Mouse (Mus musculus) intestine, embryonic 16.5 days (tissue): ENCODE data around the gene Selenof. TPM values are rescaled to one million over a fixed set of nuclear protein-coding genes. Genes with fewer than 3 reads are reported as not detected.
A peak's percentile ranks its signal among the peaks of the same experiment; 100 is the strongest.

ENCODE experiments used
- ATAC-seq: fragments of 200-750 bp; cut with Nextera tagmentation; 2 replicates; pipeline ENCODE4 v1.8.0; 2017; ENCODE audit warnings: moderate TSS enrichment, moderate library complexity
- H3K27ac ChIP-seq: fragments of 300-500 bp; sonication (generic); 2 replicates; pipeline ENCODE4 v1.5.1; 2014; ENCODE audit warnings: mild to moderate bottlenecking, low read length
- H3K27me3 ChIP-seq: fragments of 300-500 bp; sonication (generic); replicated peaks from 2 replicates; pipeline ENCODE4 v1.6.1; 2014; ENCODE audit warnings: low read length, control low read depth, mixed read lengths; ENCODE audit not compliant: control insufficient read depth, insufficient read depth
- H3K36me3 ChIP-seq: fragments of 300-500 bp; sonication (generic); 2 replicates; pipeline ENCODE4 v1.6.1; 2014; ENCODE audit warnings: low read length, control low read depth; ENCODE audit not compliant: control insufficient read depth, insufficient read depth
- H3K4me1 ChIP-seq: fragments of 300-500 bp; sonication (generic); 2 replicates; pipeline ENCODE4 v1.6.1; 2014; ENCODE audit warnings: low read length, control low read depth, mixed read lengths; ENCODE audit not compliant: control insufficient read depth, insufficient read depth
- H3K4me2 ChIP-seq: fragments of 300-500 bp; sonication (generic); 2 replicates; pipeline ENCODE4 v1.6.1; 2014; ENCODE audit warnings: low read depth, low read length, control low read depth
- H3K4me3 ChIP-seq: fragments of 300-500 bp; sonication (generic); 2 replicates; pipeline ENCODE4 v1.5.1; 2014; ENCODE audit warnings: mild to moderate bottlenecking, low read length
- H3K9ac ChIP-seq: fragments of 300-500 bp; sonication (generic); 2 replicates; pipeline ENCODE4 v1.6.1; 2014; ENCODE audit warnings: low read depth, low read length
- H3K9me3 ChIP-seq: fragments of 300-500 bp; sonication (generic); 2 replicates; pipeline ENCODE4 v1.6.1; 2016; ENCODE audit warnings: low read length, control low read depth; ENCODE audit not compliant: control insufficient read depth
- WGBS: fragments of 180-500 bp; shearing (Covaris S2); extraction: QIAGEN DNeasy Blood & Tissue Kit; methylation state at CpG from one replicate; pipeline ENCODE4 v1.1.7; 2014; 5-methylcytosine and 5-hydroxymethylcytosine counted together
- polyA plus RNA-seq: library from polyadenylated mRNA; unstranded; fragments of >200 nt; fragmentation: Nextera tagmentation; extraction: Ambion mirVana; gene quantifications from 2 replicates; pipeline ENCODE4 v1.2.1, GENCODE M21; 2015

The Selenof gene
- polyA plus RNA-seq, 1 experiment from 2014 or later = 626 TPM

GRCm38 (mm10) chr3:144617633-144618180 is 47.6 kb downstream of the Selenof start:
- Histone ChIP-seq H3K4me2 (0 out of 2 replicates have a peak overlapping the region, but pooled peaks have one; percentile 7), H3K27ac (peak overlapping the region; percentile 50), H3K4me1 (peaks cover 12% of the 10 kb centered on the region), H3K27me3 (no peaks in the 10 kb centered on the region), H3K9me3 (no peaks in the 10 kb centered on the region; the same call in 1 of the 2 replicates), H3K4me3 (no peak overlapping the region), H3K9ac (no peak overlapping the region), H3K36me3 (no peaks in the 10 kb centered on the region)
- 73% methylated on average over 10 of the region's 10 CpGs for WGBS
- ATAC-seq = 0 out of 2 replicates have a peak, but pooled peaks have one; percentile 21

- no peak overlapping the region for H3K27ac ChIP-seq
- ATAC-seq = peak; percentile 38; the same call in 1 of the 2 replicates
- no peak overlapping the region for H3K4me2 ChIP-seq
- no peaks in the 10 kb centered on the region for H3K36me3 ChIP-seq
- no peaks in the 10 kb centered on the region; the same call in 1 of the 2 replicates for H3K9me3 ChIP-seq
- WGBS = 60% methylated on average over 13 of the region's 13 CpGs
- no peak overlapping the region for H3K4me3 ChIP-seq
- H3K4me1 ChIP-seq = no peaks in the 10 kb centered on the region
- H3K27me3 ChIP-seq = no peaks in the 10 kb centered on the region
- H3K9ac ChIP-seq = no peak overlapping the region
Observed at GRCm38 (mm10) chr3:144622930-144623612, 53.0 kb downstream of the Selenof start.

- Histone ChIP-seq H3K9me3 (no peaks in the 10 kb centered on the region), H3K36me3 (no peaks in the 10 kb centered on the region), H3K4me2 (no peak overlapping the region), H3K4me1 (no peaks in the 10 kb centered on the region), H3K9ac (no peak overlapping the region), H3K27me3 (no peaks in the 10 kb centered on the region), H3K4me3 (no peak overlapping the region), H3K27ac (no peak overlapping the region)
- ATAC-seq = no peak
- 79% methylated on average over 5 of the region's 5 CpGs for WGBS
Observed at GRCm38 (mm10) chr3:144625691-144626090, 55.6 kb downstream of the Selenof start.

GRCm38 (mm10) chr3:144628005-144628914 is 58.2 kb downstream of the Selenof start:
- H3K9ac ChIP-seq = no peak overlapping the region
- H3K36me3 ChIP-seq = no peaks in the 10 kb centered on the region
- no peaks in the 10 kb centered on the region for H3K4me1 ChIP-seq
- peak; percentile 76 for ATAC-seq
- no peaks in the 10 kb centered on the region for H3K9me3 ChIP-seq
- H3K4me3 ChIP-seq = no peak overlapping the region
- H3K4me2 ChIP-seq = no peak overlapping the region
- H3K27ac ChIP-seq = no peak overlapping the region
- WGBS = 57% methylated on average over 11 of the region's 11 CpGs
- no peaks in the 10 kb centered on the region for H3K27me3 ChIP-seq

GRCm38 (mm10) chr3:144628915-144629230 is 58.8 kb downstream of the Selenof start:
- Histone ChIP-seq H3K9me3 (no peaks in the 10 kb centered on the region), H3K36me3 (no peaks in the 10 kb centered on the region), H3K27ac (no peak overlapping the region), H3K27me3 (no peaks in the 10 kb centered on the region), H3K9ac (no peak overlapping the region), H3K4me2 (no peak overlapping the region), H3K4me3 (no peak overlapping the region), H3K4me1 (no peaks in the 10 kb centered on the region)
- 91% methylated on average over 3 of the region's 3 CpGs for WGBS
- ATAC-seq = no peak

GRCm38 (mm10) chr3:144635236-144635635 is 65.1 kb downstream of the Selenof start:
- H3K4me2 ChIP-seq = no peak overlapping the region
- no peaks in the 10 kb centered on the region for H3K36me3 ChIP-seq
- H3K9ac ChIP-seq = no peak overlapping the region
- no peak overlapping the region for H3K27ac ChIP-seq
- no peaks in the 10 kb centered on the region for H3K27me3 ChIP-seq
- no peak for ATAC-seq
- no peak overlapping the region for H3K4me3 ChIP-seq
- no peaks in the 10 kb centered on the region for H3K9me3 ChIP-seq
- H3K4me1 ChIP-seq = no peaks in the 10 kb centered on the region
- WGBS = 86% methylated on average over 5 of the region's 5 CpGs

- peaks cover 4% of the 10 kb centered on the region for H3K4me1 ChIP-seq
- no peak for ATAC-seq
- no peak overlapping the region for H3K9ac ChIP-seq
- H3K36me3 ChIP-seq = no peaks in the 10 kb centered on the region
- WGBS = 92% methylated on average over 4 of the region's 4 CpGs
- no peaks in the 10 kb centered on the region for H3K27me3 ChIP-seq
- no peak overlapping the region for H3K4me3 ChIP-seq
- H3K4me2 ChIP-seq = no peak overlapping the region
- no peak overlapping the region for H3K27ac ChIP-seq
- H3K9me3 ChIP-seq = no peaks in the 10 kb centered on the region
Observed at GRCm38 (mm10) chr3:144638110-144638509, 68.0 kb downstream of the Selenof start.

GRCm38 (mm10) chr3:144639387-144639786 is 69.3 kb downstream of the Selenof start:
- Histone ChIP-seq H3K9ac (no peak overlapping the region), H3K4me3 (no peak overlapping the region), H3K36me3 (no peaks in the 10 kb centered on the region), H3K9me3 (no peaks in the 10 kb centered on the region), H3K27me3 (no peaks in the 10 kb centered on the region), H3K4me1 (peaks cover 10% of the 10 kb centered on the region), H3K27ac (no peak overlapping the region), H3K4me2 (no peak overlapping the region)
- WGBS = 78% methylated on average over 3 of the region's 3 CpGs
- no peak for ATAC-seq

GRCm38 (mm10) chr3:144640033-144640432 is 69.9 kb downstream of the Selenof start:
- Histone ChIP-seq H3K9ac (no peak overlapping the region), H3K27ac (no peak overlapping the region), H3K36me3 (no peaks in the 10 kb centered on the region), H3K27me3 (no peaks in the 10 kb centered on the region), H3K4me3 (no peak overlapping the region), H3K4me2 (no peak overlapping the region), H3K4me1 (peaks cover 10% of the 10 kb centered on the region), H3K9me3 (no peaks in the 10 kb centered on the region)
- no peak for ATAC-seq
